Mouse (Mus musculus) intestine, embryonic 14.5 days (tissue): ENCODE data around the gene Bean1. TPM values are rescaled to one million over a fixed set of nuclear protein-coding genes. Genes with fewer than 3 reads are reported as not detected.
A peak's percentile ranks its signal among the peaks of the same experiment; 100 is the strongest.

Source experiments
- ATAC-seq: fragments of 200-750 bp; cut with Nextera tagmentation; replicated peaks from 2 replicates; pipeline ENCODE4 v1.8.0; 2017; ENCODE audit warnings: low read depth, moderate number of reproducible peaks, moderate TSS enrichment, moderate library complexity; ENCODE audit not compliant: low FRiP score, low TSS enrichment
- DNase-seq: peaks from one replicate; pipeline ENCODE4 v3.0.0-alpha.2; 2018; ENCODE audit warnings: low spot score
- H3K27ac ChIP-seq: fragments of 300-500 bp; sonication (generic); 2 replicates; pipeline ENCODE4 v1.5.1; 2014; ENCODE audit warnings: low read depth, mild to moderate bottlenecking, control low read depth
- H3K27me3 ChIP-seq: fragments of 300-500 bp; sonication (generic); replicated peaks from 2 replicates; pipeline ENCODE4 v1.6.1; 2014; ENCODE audit warnings: low read length, control low read depth; ENCODE audit not compliant: control insufficient read depth, insufficient read depth
- H3K36me3 ChIP-seq: fragments of 300-500 bp; sonication (generic); 2 replicates; pipeline ENCODE4 v1.6.1; 2014; ENCODE audit warnings: low read length, control low read depth; ENCODE audit not compliant: control insufficient read depth, insufficient read depth
- H3K4me1 ChIP-seq: fragments of 300-500 bp; sonication (generic); replicated peaks from 2 replicates; pipeline ENCODE4 v1.6.1; 2014; ENCODE audit warnings: low read length, control low read depth, mixed read lengths; ENCODE audit not compliant: control insufficient read depth, insufficient read depth
- H3K4me2 ChIP-seq: fragments of 300-500 bp; sonication (generic); 2 replicates; pipeline ENCODE4 v1.6.1; 2014; ENCODE audit warnings: low read length
- H3K4me3 ChIP-seq: fragments of 300-500 bp; sonication (generic); 2 replicates; pipeline ENCODE4 v1.5.1; 2014; ENCODE audit warnings: low read depth, low read length, control low read depth, mixed read lengths
- H3K9ac ChIP-seq: fragments of 300-500 bp; sonication (generic); 2 replicates; pipeline ENCODE4 v1.6.1; 2014; ENCODE audit warnings: mild to moderate bottlenecking, low read length
- H3K9me3 ChIP-seq: fragments of 300-500 bp; sonication (generic); 2 replicates; pipeline ENCODE4 v1.6.1; 2016; ENCODE audit warnings: low read length, control low read depth; ENCODE audit not compliant: control insufficient read depth
- WGBS: fragments of 180-500 bp; shearing (Covaris S2); extraction: QIAGEN DNeasy Blood & Tissue Kit; methylation state at CpG from one replicate; pipeline ENCODE4 v1.1.7; 2014; 5-methylcytosine and 5-hydroxymethylcytosine counted together
- polyA plus RNA-seq: library from polyadenylated mRNA; unstranded; fragments of >200 nt; fragmentation: Nextera tagmentation; extraction: Ambion mirVana; gene quantifications from 2 replicates; pipeline ENCODE4 v1.2.1, GENCODE M21; 2014

Bean1 gene
- polyA plus RNA-seq, 1 experiment from 2014 or later: 2.3 TPM

DNA sequence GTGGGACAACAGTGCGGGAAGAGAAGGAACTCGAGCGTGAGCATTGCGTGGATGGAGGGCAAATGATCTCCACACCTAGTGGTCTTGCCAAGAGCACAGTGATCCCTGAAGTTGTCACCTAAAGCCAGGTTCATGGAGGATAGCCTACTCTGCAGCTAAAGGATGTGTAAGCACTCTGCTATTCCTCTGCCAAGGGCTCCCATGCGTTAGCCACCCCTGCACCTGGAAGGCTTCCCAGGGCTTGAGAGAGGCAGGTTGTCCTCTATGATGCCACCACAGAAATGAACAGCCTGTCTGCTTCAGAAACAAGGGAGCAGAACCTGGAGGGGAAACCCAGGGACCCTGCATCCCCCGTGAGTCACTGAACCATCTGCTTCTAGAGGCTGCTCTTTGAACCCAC, 17.4 kb downstream of the Bean1 start:
- no peak overlapping the region for H3K4me2 ChIP-seq
- WGBS: 85% methylated on average over 6 of the region's 6 CpGs
- H3K4me1 ChIP-seq: peaks cover 3% of the 10 kb centered on the region; the same call in 1 of the 2 replicates
- H3K27me3 ChIP-seq: no peaks in the 10 kb centered on the region
- no peaks in the 10 kb centered on the region for H3K36me3 ChIP-seq
- no peak overlapping the region for H3K9ac ChIP-seq
- no peak overlapping the region for H3K27ac ChIP-seq
- ATAC-seq (no peak), DNase-seq (no peak)
- no peaks in the 10 kb centered on the region for H3K9me3 ChIP-seq
- no peak overlapping the region for H3K4me3 ChIP-seq

DNA sequence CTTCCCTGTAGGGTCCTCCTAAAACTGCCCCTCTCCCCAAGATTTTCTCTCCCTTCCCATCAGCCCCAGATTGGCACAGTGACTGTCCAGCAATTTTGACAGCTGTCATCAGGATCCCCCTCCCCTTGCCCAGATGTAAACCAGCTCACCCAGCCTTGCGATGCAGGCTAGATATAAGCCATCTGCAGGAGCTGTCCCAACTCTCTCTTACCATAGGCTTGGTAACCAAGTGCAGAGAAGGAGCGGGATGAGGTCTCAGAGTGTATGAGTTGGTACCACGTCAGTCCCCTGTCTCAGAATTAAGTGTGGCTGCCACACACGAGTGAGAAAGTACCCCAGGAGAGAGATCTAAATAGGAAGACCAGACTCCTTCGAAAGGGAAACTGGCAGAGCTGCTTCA, 18.2 kb downstream of the Bean1 start:
- no peak overlapping the region for H3K4me2 ChIP-seq
- H3K9ac ChIP-seq: no peak overlapping the region
- 40% methylated on average over 5 of the region's 5 CpGs for WGBS
- H3K27ac ChIP-seq: no peak overlapping the region
- no peak for DNase-seq
- no peaks in the 10 kb centered on the region for H3K9me3 ChIP-seq
- H3K27me3 ChIP-seq: no peaks in the 10 kb centered on the region
- peaks cover 3% of the 10 kb centered on the region; the same call in 1 of the 2 replicates for H3K4me1 ChIP-seq
- no peaks in the 10 kb centered on the region for H3K36me3 ChIP-seq
- H3K4me3 ChIP-seq: no peak overlapping the region
- no peak for ATAC-seq

DNA sequence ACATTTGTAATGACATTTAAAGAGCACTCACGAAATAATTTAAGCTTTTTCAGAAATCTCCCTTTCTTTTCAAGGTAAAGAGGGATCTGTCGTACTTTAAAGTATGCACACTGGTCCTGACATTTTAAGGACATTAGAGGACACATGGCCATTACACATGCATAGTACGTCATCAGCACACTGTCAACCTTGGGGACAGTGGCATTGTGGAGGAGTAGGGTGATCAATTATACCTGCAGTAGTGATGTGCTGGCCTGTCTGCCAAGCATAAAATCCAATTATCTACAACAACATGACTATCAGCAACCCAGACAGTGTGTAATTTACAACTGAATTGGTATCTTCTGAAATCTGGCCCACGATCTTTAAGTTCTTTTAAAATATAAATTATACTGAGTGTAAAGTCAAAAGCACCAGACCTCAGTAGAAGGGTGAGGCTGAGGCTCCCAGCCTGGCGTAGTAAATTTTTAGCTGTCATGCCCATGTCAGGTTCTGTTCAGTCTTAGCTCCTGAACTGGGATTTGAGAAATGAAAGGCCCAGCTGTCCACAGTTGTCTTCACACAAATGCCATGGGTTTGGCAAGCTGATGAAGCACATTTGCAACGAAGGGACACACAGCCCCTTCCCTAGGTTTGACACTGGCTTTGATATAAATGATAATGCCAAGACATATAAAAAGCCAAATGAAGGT, 20.7 kb downstream of the Bean1 start:
- WGBS: 56% methylated on average over 6 of the region's 6 CpGs
- Histone ChIP-seq H3K4me2 (peak overlapping the region; percentile 2; the same call in 1 of the 2 replicates), H3K36me3 (no peaks in the 10 kb centered on the region), H3K27ac (0 out of 2 replicates have a peak overlapping the region, but pooled peaks have one; percentile 14), H3K9me3 (no peaks in the 10 kb centered on the region), H3K4me3 (no peak overlapping the region), H3K27me3 (no peaks in the 10 kb centered on the region), H3K9ac (no peak overlapping the region), H3K4me1 (peaks cover 3% of the 10 kb centered on the region; the same call in 1 of the 2 replicates)
- DNase-seq (no peak), ATAC-seq (no peak)

DNA sequence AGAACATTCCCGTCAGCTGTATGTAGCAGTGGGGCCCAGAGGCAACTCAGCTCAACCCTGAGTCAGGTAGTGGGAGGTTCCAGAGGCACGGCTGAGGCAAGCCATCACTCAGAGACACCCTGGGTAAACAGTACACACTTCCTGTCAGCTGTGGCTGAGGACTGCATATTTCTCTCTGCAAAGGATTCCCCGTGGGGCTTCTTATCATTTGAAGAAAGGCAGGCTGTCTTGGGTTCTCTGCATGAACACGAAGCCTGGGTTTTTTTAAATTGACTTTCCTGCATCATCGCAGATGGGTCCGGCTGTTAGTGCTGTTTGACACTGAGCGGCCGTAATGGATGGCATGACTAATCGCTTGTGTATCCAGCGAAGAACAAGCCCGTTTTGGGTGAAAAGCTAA, 21.3 kb downstream of the Bean1 start:
- DNase-seq: peak; percentile 68
- Histone ChIP-seq H3K4me2 (peak overlapping the region; percentile 2; the same call in 1 of the 2 replicates), H3K4me1 (peaks cover 3% of the 10 kb centered on the region; the same call in 1 of the 2 replicates), H3K27ac (peak overlapping the region; percentile 14; the same call in 1 of the 2 replicates), H3K4me3 (no peak overlapping the region), H3K27me3 (no peaks in the 10 kb centered on the region), H3K9ac (no peak overlapping the region), H3K36me3 (no peaks in the 10 kb centered on the region), H3K9me3 (no peaks in the 10 kb centered on the region)
- ATAC-seq: peak; percentile 86
- 14% methylated on average over 11 of the region's 11 CpGs for WGBS

DNA sequence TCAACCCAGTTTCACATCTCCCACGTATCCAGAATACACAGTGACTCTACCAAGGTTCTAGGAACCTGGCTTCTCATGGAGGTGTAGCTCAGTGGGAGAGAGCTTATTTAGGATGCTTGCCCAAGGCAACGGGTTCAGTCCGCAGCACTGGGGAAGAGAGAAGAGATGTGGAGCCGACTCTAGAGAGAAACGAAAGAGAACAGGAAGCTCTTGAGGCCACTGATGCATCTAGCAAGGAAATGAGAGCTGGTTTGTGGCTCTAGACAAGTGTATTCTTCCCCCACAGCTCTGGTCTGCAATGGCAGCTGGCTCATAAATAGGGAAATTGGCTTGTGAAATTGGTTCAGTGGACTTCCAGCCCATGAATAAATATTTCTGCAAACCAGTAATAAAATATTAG, 29.6 kb downstream of the Bean1 start:
- Histone ChIP-seq H3K9ac (no peak overlapping the region), H3K36me3 (no peaks in the 10 kb centered on the region), H3K4me3 (no peak overlapping the region), H3K9me3 (no peaks in the 10 kb centered on the region), H3K4me1 (no peaks in the 10 kb centered on the region), H3K27me3 (no peaks in the 10 kb centered on the region), H3K4me2 (no peak overlapping the region), H3K27ac (no peak overlapping the region)
- WGBS: 61% methylated on average over 5 of the region's 5 CpGs
- DNase-seq (no peak), ATAC-seq (no peak)

DNA sequence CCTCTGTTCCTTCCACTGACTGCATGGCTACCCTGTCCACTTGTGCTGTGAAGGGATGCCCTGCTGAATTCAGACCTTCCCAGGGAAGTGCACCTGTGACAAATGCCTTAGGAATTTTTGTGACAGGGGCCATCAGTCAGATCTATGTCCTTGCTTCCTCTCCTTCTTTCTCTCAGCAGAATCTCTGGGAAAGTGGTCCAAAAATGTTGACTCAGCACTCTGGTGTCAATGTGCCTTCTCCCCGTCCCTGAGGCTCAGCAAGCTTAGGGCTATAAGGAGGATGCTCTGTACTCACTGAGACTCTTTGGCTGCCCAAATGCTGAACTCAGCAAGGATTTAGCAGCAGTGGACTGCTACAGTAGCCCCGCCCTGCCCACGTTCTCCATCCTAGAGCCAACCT, 31.4 kb downstream of the Bean1 start:
- DNase-seq: no peak
- no peaks in the 10 kb centered on the region for H3K9me3 ChIP-seq
- H3K4me3 ChIP-seq: no peak overlapping the region
- 90% methylated on average over 3 of the region's 3 CpGs for WGBS
- no peaks in the 10 kb centered on the region for H3K27me3 ChIP-seq
- no peak overlapping the region for H3K4me2 ChIP-seq
- H3K36me3 ChIP-seq: no peaks in the 10 kb centered on the region
- no peak overlapping the region for H3K9ac ChIP-seq
- no peak overlapping the region for H3K27ac ChIP-seq
- no peaks in the 10 kb centered on the region for H3K4me1 ChIP-seq
- no peak for ATAC-seq

DNA sequence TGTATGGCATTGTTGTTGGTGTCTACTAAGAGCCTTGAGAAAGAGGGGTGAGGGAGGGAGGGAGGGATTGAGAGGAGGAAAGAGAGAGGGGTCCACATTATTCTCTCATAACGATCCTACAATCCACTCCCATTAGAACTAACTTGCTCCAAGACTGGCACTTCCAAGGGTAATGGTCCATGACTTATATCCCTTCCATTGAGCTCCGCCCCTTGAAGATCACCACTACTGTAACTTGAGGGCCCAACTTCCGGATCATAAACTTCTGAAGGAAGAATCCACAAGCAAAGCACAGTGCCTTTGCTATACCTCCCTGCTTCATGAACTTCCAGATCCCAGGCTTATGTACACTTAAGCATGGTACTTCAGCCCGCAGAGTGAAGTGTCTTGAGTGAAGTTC, 32.1 kb downstream of the Bean1 start:
- Histone ChIP-seq H3K4me1 (no peaks in the 10 kb centered on the region), H3K36me3 (no peaks in the 10 kb centered on the region), H3K4me2 (no peak overlapping the region), H3K9me3 (no peaks in the 10 kb centered on the region), H3K27ac (no peak overlapping the region), H3K4me3 (no peak overlapping the region), H3K27me3 (no peaks in the 10 kb centered on the region), H3K9ac (no peak overlapping the region)
- no peak for ATAC-seq
- 90% methylated on average over 4 of the region's 4 CpGs for WGBS
- DNase-seq: no peak

DNA sequence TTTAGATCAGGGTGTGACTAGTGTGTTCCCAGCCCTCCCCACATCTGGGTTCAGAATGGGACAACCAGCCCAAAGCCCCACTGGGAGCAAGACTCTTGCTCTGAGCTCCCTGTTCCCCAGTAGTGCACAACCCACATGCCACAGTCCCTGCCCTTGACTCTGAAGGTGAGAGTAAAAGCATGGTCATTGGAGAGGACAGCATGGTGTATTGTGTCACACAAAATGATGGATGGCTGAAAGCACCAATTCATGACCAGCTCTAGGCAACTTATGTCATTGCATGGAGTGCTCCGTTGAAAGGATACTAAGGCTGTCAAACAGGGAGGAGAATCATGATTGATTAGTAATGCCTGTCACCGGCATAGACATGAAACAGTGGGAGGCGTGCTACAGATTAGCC, 35.0 kb downstream of the Bean1 start:
- no peak overlapping the region for H3K4me2 ChIP-seq
- DNase-seq (no peak), ATAC-seq (no peak)
- WGBS: 63% methylated on average over 3 of the region's 3 CpGs
- H3K27ac ChIP-seq: no peak overlapping the region
- H3K4me1 ChIP-seq: no peaks in the 10 kb centered on the region
- H3K36me3 ChIP-seq: no peaks in the 10 kb centered on the region
- no peak overlapping the region for H3K9ac ChIP-seq
- H3K9me3 ChIP-seq: no peaks in the 10 kb centered on the region
- H3K4me3 ChIP-seq: no peak overlapping the region
- H3K27me3 ChIP-seq: no peaks in the 10 kb centered on the region

DNA sequence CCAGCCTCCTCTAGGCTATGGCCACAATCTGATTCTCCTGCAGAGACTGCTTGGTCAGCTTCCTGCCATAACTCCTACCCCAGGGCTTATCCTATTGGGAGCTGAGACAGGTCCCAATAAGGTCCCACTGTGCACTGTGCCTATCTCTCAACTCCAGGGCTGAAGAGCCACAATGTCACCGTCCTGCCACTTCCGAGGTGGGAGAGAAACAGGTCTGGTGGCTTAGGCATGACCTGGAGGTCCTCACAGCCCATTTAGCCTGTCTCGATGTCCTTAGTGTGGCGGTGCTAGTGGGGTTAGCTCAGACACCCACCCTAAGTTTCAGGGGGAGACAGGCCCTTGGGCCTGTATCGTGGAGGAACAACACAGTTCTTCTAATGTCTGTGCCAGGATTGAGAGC, 47.4 kb downstream of the Bean1 start:
- H3K4me2 ChIP-seq: no peak overlapping the region
- ATAC-seq: no peak
- no peaks in the 10 kb centered on the region for H3K9me3 ChIP-seq
- no peak overlapping the region for H3K27ac ChIP-seq
- no peaks in the 10 kb centered on the region for H3K27me3 ChIP-seq
- no peak overlapping the region for H3K4me3 ChIP-seq
- no peak overlapping the region for H3K9ac ChIP-seq
- no peaks in the 10 kb centered on the region for H3K36me3 ChIP-seq
- no peaks in the 10 kb centered on the region for H3K4me1 ChIP-seq
- 88% methylated on average over 5 of the region's 5 CpGs for WGBS
- DNase-seq: no peak
